Mouse (Mus musculus) kidney, embryonic 15.5 days (tissue): ENCODE data around the gene Ucp2. TPM values are rescaled to one million over a fixed set of nuclear protein-coding genes. Genes with fewer than 3 reads are reported as not detected.

Source experiments
- ATAC-seq: fragments of 200-750 bp; cut with Nextera tagmentation; replicated peaks from 2 replicates; pipeline ENCODE4 v1.8.0; 2017; ENCODE audit warnings: moderate TSS enrichment; ENCODE audit not compliant: low FRiP score
- H3K27ac ChIP-seq: fragments of 300-500 bp; sonication (generic); 2 replicates; pipeline ENCODE4 v1.5.1; 2015; ENCODE audit warnings: mild to moderate bottlenecking, inconsistent platforms
- H3K27me3 ChIP-seq: fragments of 300-500 bp; sonication (generic); 2 replicates; pipeline ENCODE4 v1.6.1; 2015; ENCODE audit warnings: inconsistent platforms
- H3K36me3 ChIP-seq: fragments of 300-500 bp; sonication (generic); 2 replicates; pipeline ENCODE4 v1.6.1; 2015; ENCODE audit warnings: inconsistent platforms
- H3K4me1 ChIP-seq: fragments of 300-500 bp; sonication (generic); 2 replicates; pipeline ENCODE4 v1.6.1; 2015; ENCODE audit warnings: inconsistent platforms
- H3K4me2 ChIP-seq: fragments of 300-500 bp; sonication (generic); 2 replicates; pipeline ENCODE4 v1.6.1; 2015; ENCODE audit warnings: moderate library complexity, mild to moderate bottlenecking, inconsistent platforms
- H3K4me3 ChIP-seq: fragments of 300-500 bp; sonication (generic); replicated peaks from 2 replicates; pipeline ENCODE4 v1.5.1; 2015; ENCODE audit warnings: mild to moderate bottlenecking, inconsistent platforms
- H3K9ac ChIP-seq: fragments of 300-500 bp; sonication (generic); 2 replicates; pipeline ENCODE4 v1.6.1; 2015; ENCODE audit warnings: mild to moderate bottlenecking, inconsistent platforms
- H3K9me3 ChIP-seq: fragments of 300-500 bp; sonication (generic); replicated peaks from 2 replicates; pipeline ENCODE4 v1.6.1; 2016; ENCODE audit warnings: inconsistent platforms
- WGBS: fragments of 180-500 bp; shearing (Covaris S2); methylation state at CpG from one replicate; pipeline ENCODE4 v1.1.7; 2015; ENCODE audit warnings: mixed read lengths; 5-methylcytosine and 5-hydroxymethylcytosine counted together
- polyA plus RNA-seq: library from polyadenylated mRNA; unstranded; fragments of >200 nt; fragmentation: Nextera tagmentation; extraction: Ambion mirVana; gene quantifications from 2 replicates; pipeline ENCODE4 v1.2.1, GENCODE M21; 2015

The Ucp2 gene
- polyA plus RNA-seq, 1 experiment from 2014 or later, result 221 TPM

DNA sequence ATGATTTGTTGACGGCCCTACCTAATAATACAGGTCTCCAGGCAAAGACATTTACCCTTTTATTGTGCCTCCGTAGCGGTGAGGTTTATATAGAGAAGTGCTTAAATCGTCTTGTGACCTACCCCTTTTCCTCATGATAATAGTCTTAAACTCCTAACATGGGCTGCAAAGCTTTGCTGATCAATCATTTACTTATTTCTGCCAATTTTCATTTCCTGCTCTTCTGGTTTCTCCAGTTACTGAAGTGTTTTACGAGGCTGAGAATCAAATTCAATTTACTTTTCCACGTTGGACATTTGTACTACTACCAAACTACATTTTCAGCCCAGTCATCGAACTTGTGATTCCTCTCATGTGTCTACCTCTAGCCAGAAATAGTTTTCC is 44.4 kb downstream of the Ucp2 start:
- Histone ChIP-seq H3K36me3 (peaks cover 21% of the 10 kb centered on the region), H3K4me1 (peaks cover 9% of the 10 kb centered on the region), H3K9me3 (no peaks in the 10 kb centered on the region), H3K27ac (peak overlapping the region; percentile 95), H3K9ac (peak overlapping the region; percentile 79), H3K4me3 (peak overlapping the region; percentile 79), H3K4me2 (peak overlapping the region; percentile 72), H3K27me3 (no peaks in the 10 kb centered on the region)
- WGBS, result 26% methylated on average over 7 of the region's 7 CpGs
- ATAC-seq, result no peak

- Histone ChIP-seq H3K27me3 (no peaks in the 10 kb centered on the region), H3K36me3 (peaks cover 21% of the 10 kb centered on the region), H3K4me3 (no peak overlapping the region), H3K4me1 (peaks cover 9% of the 10 kb centered on the region), H3K9ac (no peak overlapping the region), H3K4me2 (no peak overlapping the region), H3K9me3 (no peaks in the 10 kb centered on the region), H3K27ac (no peak overlapping the region)
- WGBS, result 95% methylated on average over 9 of the region's 9 CpGs
- no peak for ATAC-seq
Observed at GRCm38 (mm10) chr7:100539516-100539915, 46.4 kb downstream of the Ucp2 start.

DNA sequence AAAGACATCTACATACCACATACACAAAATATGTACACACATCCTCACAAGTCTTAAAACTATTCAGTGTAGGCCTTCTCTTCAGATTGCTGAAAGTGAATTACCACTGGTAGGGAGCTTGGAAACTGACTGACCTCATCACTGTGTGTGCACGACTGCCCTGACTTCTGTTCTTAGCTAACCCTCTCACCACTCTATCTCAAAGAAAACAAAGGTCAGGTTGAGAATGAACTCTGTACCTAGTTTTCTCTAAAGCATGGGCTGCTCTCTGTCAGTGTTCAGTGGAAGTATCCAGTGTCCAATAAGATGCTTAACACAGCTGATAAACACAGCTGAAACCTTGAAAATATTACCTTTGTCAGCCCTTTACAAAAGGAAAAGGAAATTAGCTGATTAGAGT is 51.3 kb downstream of the Ucp2 start:
- Histone ChIP-seq H3K9ac (no peak overlapping the region), H3K36me3 (peaks cover 39% of the 10 kb centered on the region)
- no peak for ATAC-seq

DNA sequence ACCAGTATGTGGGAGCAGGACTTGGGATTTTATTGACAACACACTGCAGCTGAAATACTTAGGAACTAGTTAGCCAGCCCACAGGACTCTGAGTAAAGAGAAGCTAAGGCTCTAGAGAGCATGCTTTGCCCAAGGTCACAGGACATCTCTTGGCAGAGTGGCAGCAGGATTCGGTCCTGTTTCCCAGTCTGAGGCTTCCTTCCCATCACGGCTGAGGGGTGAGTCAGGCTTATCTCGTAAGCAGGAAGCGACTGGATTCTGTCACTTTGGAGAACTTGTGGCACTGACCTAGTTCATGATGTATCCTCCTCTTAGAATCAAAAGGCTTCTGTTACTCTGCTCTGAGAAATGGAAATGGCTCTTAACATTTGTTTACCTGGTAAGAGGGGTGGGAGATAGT is 54.5 kb downstream of the Ucp2 start:
- Histone ChIP-seq H3K4me1 (no peaks in the 10 kb centered on the region), H3K9me3 (no peaks in the 10 kb centered on the region), H3K4me2 (no peak overlapping the region), H3K4me3 (no peak overlapping the region), H3K27ac (no peak overlapping the region), H3K9ac (no peak overlapping the region), H3K27me3 (no peaks in the 10 kb centered on the region), H3K36me3 (peaks cover 51% of the 10 kb centered on the region)
- 82% methylated on average over 4 of the region's 4 CpGs for WGBS
- ATAC-seq, result no peak

More for the DNA sequence above, 51.3 kb downstream of the Ucp2 start:
- Histone ChIP-seq H3K27me3 (no peaks in the 10 kb centered on the region), H3K27ac (no peak overlapping the region), H3K9me3 (no peaks in the 10 kb centered on the region), H3K4me1 (no peaks in the 10 kb centered on the region), H3K4me2 (no peak overlapping the region), H3K4me3 (no peak overlapping the region)
- 63% methylated on average over 1 of the region's 1 CpGs for WGBS

DNA sequence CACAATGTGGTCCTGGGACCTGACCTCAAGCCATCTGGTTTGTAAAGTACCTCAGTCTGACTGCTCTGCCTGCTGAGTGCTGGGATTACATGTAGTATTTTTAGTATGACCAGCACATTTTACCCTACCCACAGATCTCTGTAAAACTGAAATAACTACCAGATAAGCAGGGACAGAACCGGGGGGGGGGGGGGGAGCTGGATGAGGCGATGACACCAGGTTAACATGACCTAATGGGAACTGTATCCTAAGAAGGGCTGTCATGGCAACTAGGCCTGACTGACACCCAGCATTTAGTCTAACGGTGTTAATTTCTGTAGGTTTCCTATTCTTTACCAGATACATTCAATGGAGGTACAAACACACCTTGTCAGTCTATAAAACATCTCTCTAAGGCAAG is 56.7 kb downstream of the Ucp2 start:
- Histone ChIP-seq H3K27me3 (no peaks in the 10 kb centered on the region), H3K27ac (no peak overlapping the region), H3K4me2 (no peak overlapping the region), H3K9me3 (no peaks in the 10 kb centered on the region), H3K9ac (no peak overlapping the region), H3K36me3 (peaks cover 54% of the 10 kb centered on the region), H3K4me3 (no peak overlapping the region), H3K4me1 (no peaks in the 10 kb centered on the region)
- ATAC-seq, result no peak
- WGBS, result 89% methylated on average over 3 of the region's 3 CpGs

DNA sequence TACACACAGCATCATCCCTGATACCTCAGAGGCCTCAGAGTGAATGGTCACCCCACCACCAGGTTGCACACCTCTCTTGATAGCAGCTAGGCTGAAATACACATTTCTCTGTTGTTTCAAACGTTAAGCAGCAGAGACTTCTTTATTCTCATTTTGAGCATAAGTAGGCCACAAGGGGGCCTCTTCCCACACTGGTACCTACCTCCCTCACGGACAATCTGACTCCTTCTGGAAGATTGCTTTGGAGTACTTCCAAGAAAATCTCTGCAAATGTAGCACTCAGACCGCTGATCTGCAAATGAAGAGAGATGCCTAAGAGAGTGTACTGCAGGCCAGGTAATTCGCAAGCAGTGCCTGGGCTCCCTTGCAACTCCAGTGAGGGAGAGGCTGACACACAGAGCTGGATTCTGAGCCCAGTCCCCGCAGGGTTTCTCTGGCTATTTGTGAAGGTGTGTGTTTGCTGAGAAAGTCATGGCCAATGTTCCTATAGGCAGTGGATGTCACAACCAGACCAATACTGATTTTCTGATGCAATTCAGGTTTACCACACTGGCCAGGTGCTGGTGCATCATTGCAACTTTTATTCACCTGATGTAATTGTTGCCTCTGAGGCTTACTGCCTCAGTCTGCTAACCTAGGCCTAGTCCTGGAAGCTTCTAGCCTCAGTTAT is 57.3 kb downstream of the Ucp2 start:
- WGBS, result 54% methylated on average over 5 of the region's 5 CpGs
- Histone ChIP-seq H3K27me3 (no peaks in the 10 kb centered on the region), H3K27ac (no peak overlapping the region), H3K36me3 (peaks cover 54% of the 10 kb centered on the region), H3K4me3 (no peak overlapping the region), H3K9ac (no peak overlapping the region), H3K4me2 (no peak overlapping the region), H3K4me1 (no peaks in the 10 kb centered on the region), H3K9me3 (no peaks in the 10 kb centered on the region)
- no peak for ATAC-seq

Other genes starting within 250 kb of the Ucp2 start
- 7.7 TPM in 2 replicates for gene P4ha3, start 207.8 kb upstream of the Ucp2 start, polyA plus RNA-seq
- gene C2cd3, start 121.1 kb upstream of the Ucp2 start, polyA plus RNA-seq, result 27.4 and 28.1 TPM in 2 replicates
- 61.2 and 68.9 TPM in 2 replicates for gene Ppme1, start 121.0 kb upstream of the Ucp2 start, polyA plus RNA-seq
- 0.12 and 0.17 TPM in 2 replicates for gene Ucp3, start 20.3 kb upstream of the Ucp2 start, polyA plus RNA-seq
- gene Dnajb13, start 21.6 kb downstream of the Ucp2 start, polyA plus RNA-seq, result 0.40 and 0.42 TPM in 2 replicates
- 23.3 and 24.9 TPM in 2 replicates for gene Coa4, start 43.7 kb downstream of the Ucp2 start, polyA plus RNA-seq
- 102 and 105 TPM in 2 replicates for gene Rab6a, start 114.1 kb downstream of the Ucp2 start, polyA plus RNA-seq
- gene Mrpl48, start 115.0 kb downstream of the Ucp2 start, polyA plus RNA-seq, result 81.2 and 92.4 TPM in 2 replicates
- 3.5 and 4.4 TPM in 2 replicates for gene Plekhb1, start 169.1 kb downstream of the Ucp2 start, polyA plus RNA-seq
- 38.4 and 46.1 TPM in 2 replicates for gene Fam168a, start 213.3 kb downstream of the Ucp2 start, polyA plus RNA-seq